Mouse (Mus musculus) midbrain, embryonic 11.5 days (tissue): ENCODE measurements at regions not wholly inside any gene's neighbourhood (a gene's known extent, or its start where the extent isn't known, plus 50 kb on each side); places are given as distances from the start of the nearest gene placed in this dataset.

ENCODE experiments used
- ATAC-seq: fragments of 200-750 bp; cut with Nextera tagmentation; 2 replicates; pipeline ENCODE4 v1.8.0; 2017; ENCODE audit warnings: moderate TSS enrichment, moderate library complexity; ENCODE audit not compliant: low FRiP score
- DNase-seq: peaks from one replicate; pipeline ENCODE4 v3.0.0; 2015; ENCODE audit warnings: low spot score; ENCODE audit errors: missing footprints
- H3K27ac ChIP-seq: fragments of 300-500 bp; sonication (generic); 2 replicates; pipeline ENCODE4 v1.5.1; 2014; ENCODE audit warnings: low read depth, low read length
- H3K27me3 ChIP-seq: fragments of 300-500 bp; sonication (generic); 2 replicates; pipeline ENCODE4 v1.6.1; 2014; ENCODE audit warnings: mild to moderate bottlenecking, low read length, moderate library complexity, mixed read lengths; ENCODE audit not compliant: control insufficient read depth, insufficient read depth
- H3K36me3 ChIP-seq: fragments of 300-500 bp; sonication (generic); 2 replicates; pipeline ENCODE4 v1.6.1; 2014; ENCODE audit warnings: mild to moderate bottlenecking, low read length, moderate library complexity, mixed read lengths; ENCODE audit not compliant: control insufficient read depth, insufficient read depth
- H3K4me1 ChIP-seq: fragments of 300-500 bp; sonication (generic); 2 replicates; pipeline ENCODE4 v1.6.1; 2014; ENCODE audit warnings: low read length; ENCODE audit not compliant: control insufficient read depth, insufficient read depth
- H3K4me2 ChIP-seq: fragments of 300-500 bp; sonication (generic); 2 replicates; pipeline ENCODE4 v1.6.1; 2014; ENCODE audit warnings: mild to moderate bottlenecking, moderate library complexity
- H3K4me3 ChIP-seq: fragments of 300-500 bp; sonication (generic); 2 replicates; pipeline ENCODE4 v1.5.1; 2014; ENCODE audit warnings: low read depth, low read length
- H3K9ac ChIP-seq: fragments of 300-500 bp; sonication (generic); 2 replicates; pipeline ENCODE4 v1.6.1; 2014; ENCODE audit warnings: low read length
- H3K9me3 ChIP-seq: fragments of 300-500 bp; sonication (generic); 2 replicates; pipeline ENCODE4 v1.6.1; 2016; ENCODE audit warnings: low read length; ENCODE audit not compliant: control insufficient read depth
- whole genome bisulfite sequencing: fragments of 180-500 bp; shearing (Covaris S2); extraction: QIAGEN DNeasy Blood & Tissue Kit; methylation state at CpG from one replicate; pipeline ENCODE4 v1.1.7; 2014; 5-methylcytosine and 5-hydroxymethylcytosine counted together

GRCm38 (mm10) chr19:51860666-51861065 lies 403.4 kb upstream of the Ins1 start:
- Histone ChIP-seq H3K4me2 (no peak overlapping the region), H3K9ac (no peak overlapping the region), H3K27ac (no peak overlapping the region), H3K36me3 (no peaks in the 10 kb centered on the region), H3K4me1 (no peaks in the 10 kb centered on the region), H3K9me3 (no peaks in the 10 kb centered on the region), H3K27me3 (no peaks in the 10 kb centered on the region), H3K4me3 (no peak overlapping the region)
- WGBS, result 68% methylated on average over 4 of the region's 4 CpGs
- DNase-seq (peak; percentile 61), ATAC-seq (no peak)

GRCm38 (mm10) chr19:51868275-51868674 lies 395.8 kb upstream of the Ins1 start:
- Histone ChIP-seq H3K27me3 (no peaks in the 10 kb centered on the region), H3K4me2 (no peak overlapping the region), H3K9ac (no peak overlapping the region), H3K36me3 (no peaks in the 10 kb centered on the region), H3K4me1 (no peaks in the 10 kb centered on the region), H3K9me3 (no peaks in the 10 kb centered on the region), H3K27ac (no peak overlapping the region), H3K4me3 (no peak overlapping the region)
- no peak for DNase-seq
- 82% methylated on average over 1 of the region's 1 CpGs for WGBS
- ATAC-seq, result no peak

- H3K4me2 ChIP-seq, result no peak overlapping the region
- H3K36me3 ChIP-seq, result no peaks in the 10 kb centered on the region
- no peak overlapping the region for H3K9ac ChIP-seq
- H3K27ac ChIP-seq, result no peak overlapping the region
- H3K9me3 ChIP-seq, result no peaks in the 10 kb centered on the region
- H3K27me3 ChIP-seq, result no peaks in the 10 kb centered on the region
- ATAC-seq, result 0 out of 2 replicates have a peak, but pooled peaks have one; percentile 44
- no peak overlapping the region for H3K4me3 ChIP-seq
- 32% methylated on average over 3 of the region's 3 CpGs for WGBS
- no peaks in the 10 kb centered on the region for H3K4me1 ChIP-seq
- DNase-seq, result no peak
Measured at GRCm38 (mm10) chr19:51869901-51870300, 394.2 kb upstream of the Ins1 start.
